Mouse (Mus musculus) 416B (cell line): ENCODE data around the gene Plekhf1.

ENCODE experiments used
- DNase-seq: peaks from one replicate; pipeline ENCODE4 v3.0.0; 2011; ENCODE audit warnings: low read depth

Gene Plekhf1

DNA sequence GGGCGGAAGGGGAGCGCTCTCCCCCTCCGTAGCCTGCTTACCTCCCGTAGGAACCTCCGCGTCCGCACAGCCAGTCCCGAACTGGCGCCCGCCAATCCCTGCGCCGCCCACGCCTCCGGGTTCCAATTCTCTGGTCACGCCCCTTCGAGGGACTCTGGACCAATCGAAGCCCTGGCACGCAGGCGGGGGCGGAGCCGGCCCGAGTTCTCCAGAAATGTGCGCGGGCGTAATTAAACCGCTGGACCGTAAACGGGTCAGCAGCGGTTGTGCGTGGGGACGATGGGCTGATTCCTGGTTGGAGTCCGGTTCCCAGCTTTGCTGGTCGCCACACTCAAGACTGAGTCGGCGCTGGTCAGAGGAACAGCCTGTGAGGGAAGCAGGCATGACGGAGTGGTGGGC is at the start of gene Plekhf1:
Plekhf1 (minus strand) TSS at position 117 of the 399 bp plus-strand sequence.
- DNase-seq, result no peak

GRCm38 (mm10) chr7:38272551-38272950 is 44.7 kb upstream of the Plekhf1 start:
- peak; percentile 12 for DNase-seq

- peak; percentile 47 for DNase-seq
Measured at GRCm38 (mm10) chr7:38271859-38272258, 44.0 kb upstream of the Plekhf1 start.

GRCm38 (mm10) chr7:38271511-38271811 is 43.6 kb upstream of the Plekhf1 start:
- no peak for DNase-seq

GRCm38 (mm10) chr7:38270703-38271510 is 43.1 kb upstream of the Plekhf1 start, which contains the start of gene Pop4:
Pop4 (minus strand) TSS chr7:38271423.
- peak; percentile 90 for DNase-seq

DNA sequence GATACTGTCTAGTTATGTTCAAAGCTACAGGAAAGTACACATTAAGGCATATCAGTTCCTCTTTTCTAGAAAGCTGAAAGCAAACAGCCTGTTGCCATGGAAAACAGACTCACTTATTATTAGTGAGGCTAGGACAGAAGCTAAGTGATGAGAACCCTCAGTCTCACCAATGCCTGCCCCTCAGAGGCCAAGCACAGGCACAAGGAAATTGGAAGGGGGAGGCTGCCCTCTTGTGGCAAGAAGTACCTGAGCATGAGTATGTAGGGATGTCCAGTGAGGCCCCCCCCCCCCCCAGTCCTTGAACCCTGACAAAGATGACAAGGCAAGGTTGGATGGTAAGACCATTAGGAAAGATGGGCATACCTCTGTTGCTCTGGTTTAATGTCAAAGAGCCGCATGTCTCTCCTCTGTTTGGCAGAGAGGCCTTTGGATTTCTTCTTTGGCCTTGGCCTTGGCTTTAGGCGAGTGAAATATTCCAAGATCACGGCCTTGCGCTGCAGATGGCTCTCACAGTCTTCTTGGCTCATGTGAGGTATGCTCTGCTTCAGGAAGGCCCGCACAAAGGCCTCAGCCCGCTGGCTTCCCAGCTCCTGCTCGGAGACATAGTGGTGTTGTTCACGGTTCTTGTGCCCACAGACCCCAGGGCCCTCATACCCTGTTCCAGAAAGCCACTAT is 39.3 kb upstream of the Plekhf1 start:
- peak; percentile 67 for DNase-seq

DNA sequence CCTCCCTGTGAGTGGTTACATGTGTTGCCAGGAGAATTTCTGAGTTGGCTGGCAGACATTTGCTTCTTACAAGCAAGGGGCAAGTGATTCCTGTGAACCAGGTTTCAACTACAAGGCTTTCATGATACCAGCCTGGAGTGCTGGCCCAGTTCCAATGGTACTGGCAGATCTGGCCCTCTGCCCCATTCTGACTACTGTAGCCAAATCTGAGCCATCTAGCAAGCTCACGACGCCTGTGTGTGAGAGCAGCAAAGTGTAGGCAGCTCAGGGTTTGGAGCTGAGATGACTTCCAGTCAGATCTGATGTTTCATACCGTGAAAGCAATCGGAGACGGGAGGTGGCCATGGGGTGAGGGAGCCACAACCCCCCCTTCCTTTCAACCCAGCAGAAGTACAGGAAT is 34.6 kb upstream of the Plekhf1 start:
- DNase-seq, result no peak

- DNase-seq, result no peak
Measured at GRCm38 (mm10) chr7:38259631-38260030, 31.8 kb upstream of the Plekhf1 start.

- DNase-seq, result no peak
Measured at GRCm38 (mm10) chr7:38253441-38253840, 25.6 kb upstream of the Plekhf1 start.

GRCm38 (mm10) chr7:38251494-38252216 is 23.8 kb upstream of the Plekhf1 start:
- DNase-seq, result no peak

GRCm38 (mm10) chr7:38242417-38242816 is 14.6 kb upstream of the Plekhf1 start:
- DNase-seq, result no peak

DNA sequence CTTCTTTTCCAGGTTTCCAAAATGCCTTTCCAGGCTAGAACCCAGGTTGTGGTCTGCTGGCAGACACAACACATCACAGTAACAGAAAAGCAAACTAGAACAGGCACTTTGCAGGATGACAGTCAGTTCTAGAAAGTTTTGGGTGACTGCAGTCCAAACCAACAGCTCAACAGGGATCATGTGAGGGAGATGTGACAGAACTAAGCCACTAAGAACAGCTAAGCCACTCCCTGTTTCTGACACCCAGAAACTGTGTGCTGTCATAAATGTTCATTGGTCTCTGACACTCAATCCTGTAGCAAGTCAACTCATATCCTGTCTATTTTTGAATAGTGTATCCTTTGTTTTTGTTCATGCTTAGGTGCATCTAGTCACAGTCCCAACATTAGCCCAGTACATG is 9.3 kb upstream of the Plekhf1 start:
- DNase-seq, result no peak

DNA sequence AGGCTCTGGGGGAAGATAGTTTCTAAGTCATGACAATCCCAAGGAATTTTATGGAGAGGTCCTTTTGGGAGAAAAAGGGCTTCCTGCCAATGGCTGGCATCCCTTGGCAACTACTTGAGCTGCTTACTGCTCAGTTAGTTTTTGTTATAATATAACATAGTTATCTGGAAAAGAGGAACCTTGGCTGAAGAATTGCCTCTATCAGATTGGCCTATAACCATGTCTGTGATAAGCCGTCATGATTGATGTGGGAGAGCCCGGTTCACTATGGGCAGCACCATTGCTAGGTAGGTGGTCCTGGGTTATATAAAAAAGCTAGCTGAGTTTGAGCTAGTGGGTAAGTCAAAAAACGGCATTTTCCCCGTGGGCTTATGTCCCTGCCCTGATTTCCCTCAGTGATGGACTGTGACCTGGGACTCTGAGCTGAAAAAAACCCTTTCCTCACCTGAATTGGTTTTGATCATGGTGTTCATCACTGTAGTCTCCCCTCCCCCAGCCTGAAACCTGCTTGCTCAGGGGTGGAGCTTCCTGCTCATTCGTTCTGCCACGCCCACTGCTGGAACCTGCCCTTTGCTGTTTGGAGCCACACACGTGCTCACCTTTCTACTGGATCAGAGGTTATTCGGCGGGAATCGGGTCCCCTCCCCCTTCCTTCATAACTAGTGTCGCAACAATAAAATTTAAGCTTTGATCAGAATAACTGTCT is 8.7 kb upstream of the Plekhf1 start:
- no peak for DNase-seq

DNA sequence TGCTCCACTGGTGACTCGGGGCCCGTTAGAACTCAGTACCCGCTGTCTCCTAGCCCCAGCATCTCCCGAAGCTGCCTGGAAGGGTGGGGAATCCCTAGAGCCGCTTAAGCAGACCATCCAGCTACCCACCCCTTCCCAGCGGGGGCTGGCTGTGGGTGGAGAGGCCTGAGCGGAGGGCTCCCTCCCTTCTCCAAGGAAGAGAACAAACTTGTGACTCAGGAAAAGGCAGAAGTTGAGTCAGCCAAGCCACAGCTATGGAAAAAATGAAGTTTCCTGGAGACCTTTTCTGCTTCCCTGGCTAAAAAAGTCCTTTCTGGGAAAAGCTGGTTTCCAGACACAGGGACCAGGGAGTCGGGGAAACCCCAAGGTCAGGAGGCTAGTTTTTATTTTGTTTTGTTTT is 2.5 kb upstream of the Plekhf1 start:
- no peak for DNase-seq

GRCm38 (mm10) chr7:38228329-38228728 is 513 bp upstream of the Plekhf1 start:
- no peak for DNase-seq

DNA sequence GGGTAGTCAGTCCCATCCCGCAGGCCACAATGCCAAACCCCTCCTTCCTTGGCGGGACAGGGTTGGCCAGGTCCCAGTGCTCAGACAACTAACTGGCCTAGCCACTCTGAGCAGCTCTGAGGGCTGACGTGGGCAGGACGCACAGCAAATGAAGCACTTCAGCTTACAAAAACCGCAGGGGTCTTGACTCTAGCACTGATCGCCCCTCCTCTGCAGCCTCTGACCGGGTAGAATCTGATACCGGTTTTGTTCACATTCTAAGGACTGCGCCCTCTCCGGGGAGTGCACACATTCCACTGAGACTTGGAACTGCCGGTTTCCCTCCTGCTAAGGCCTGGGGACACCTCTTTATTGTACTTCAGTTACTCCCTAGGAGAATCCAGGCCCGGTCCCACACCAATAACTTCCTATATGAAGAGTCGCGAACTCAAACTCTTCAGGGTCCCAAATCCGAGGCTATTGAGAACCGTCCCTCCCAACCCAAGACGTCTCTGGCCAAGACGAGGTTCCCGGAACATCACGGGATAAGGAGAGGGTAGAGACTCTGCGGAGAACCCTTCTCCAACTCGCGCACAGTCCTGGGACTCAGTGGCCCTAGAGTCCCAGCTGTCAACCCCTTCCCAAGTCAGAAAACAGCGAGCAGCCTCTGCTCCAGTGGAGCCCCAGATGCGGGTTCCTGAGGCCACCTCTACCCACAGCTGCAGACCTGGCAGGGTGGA is 476 bp downstream of the Plekhf1 start:
- no peak for DNase-seq

GRCm38 (mm10) chr7:38226226-38226625 is 1.6 kb downstream of the Plekhf1 start:
- no peak for DNase-seq

DNA sequence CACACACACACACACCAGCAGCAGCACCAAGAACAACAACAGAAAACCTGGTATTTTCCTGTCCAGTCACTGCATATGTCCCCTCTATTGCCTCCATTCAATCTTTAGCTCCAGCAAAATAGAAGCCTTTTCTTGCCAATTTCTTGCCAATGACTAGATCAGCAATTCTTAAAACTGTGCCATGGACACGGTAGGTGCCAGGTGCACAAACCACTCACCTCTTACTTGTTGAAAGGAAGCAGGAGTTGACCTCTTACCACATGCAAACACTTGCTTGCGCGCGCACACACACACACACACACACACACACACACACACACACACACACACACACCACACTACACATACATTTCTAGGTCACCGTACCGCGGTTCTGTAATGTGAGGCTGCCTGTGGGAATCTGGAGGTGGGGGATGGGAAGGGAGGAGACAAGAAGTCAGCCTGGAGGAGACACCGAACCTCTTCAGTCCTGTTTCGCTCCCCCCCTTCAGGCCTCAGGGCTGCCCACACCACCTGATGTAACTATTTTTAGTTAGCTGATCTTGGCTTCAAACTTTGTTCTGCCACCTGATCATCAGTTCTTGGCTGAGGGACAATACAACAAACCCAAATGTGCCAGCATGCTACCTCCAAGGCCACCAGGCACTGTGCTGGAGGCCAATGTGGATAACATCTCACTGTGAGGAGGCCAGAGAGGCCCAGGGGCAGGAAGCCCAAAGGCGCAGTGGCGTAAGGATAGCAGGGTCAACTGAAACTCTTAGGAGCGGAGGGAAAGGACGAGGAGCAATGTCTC is 3.0 kb downstream of the Plekhf1 start:
- no peak for DNase-seq

GRCm38 (mm10) chr7:38220866-38221265 is 7.0 kb downstream of the Plekhf1 start:
- DNase-seq, result no peak

GRCm38 (mm10) chr7:38219526-38219925 is 8.3 kb downstream of the Plekhf1 start:
- DNase-seq, result no peak
